Mouse (Mus musculus) heart, postnatal 10 days (tissue): ENCODE measurements around the gene Prpf31. TPM values are rescaled to one million over a fixed set of nuclear protein-coding genes. Genes with fewer than 3 reads are reported as not detected.
"Not testable (repeated sequence)": the region's sequence is repeated elsewhere in the genome, so short reads cannot be mapped to it uniquely, and the experiment has no call there.

Experiments
- DNase-seq, 2 experiments: peaks; one replicate each; pipeline ENCODE4 v3.0.0; 2021
- intact Hi-C: fragments of 180-260 bp; cut with DNase I; formaldehyde crosslinking; loops from one replicate; pipeline ENCODE4 v1.15.1; 2025
- total RNA-seq, 2 experiments: library from RNA; stranded (reverse); gene quantifications; 2 replicates each; pipeline ENCODE4 v1.2.3; 2021

Prpf31 gene
- 10 to 100 TPM; 33.1 to 33.4 TPM for total RNA-seq

GRCm38 (mm10) chr7:3629543-3630477, at the start of gene Prpf31, which contains the start of gene Tfpt:
Gene Prpf31 (plus strand): TSS chr7:3629985.
Gene Tfpt (minus strand): TSS chr7:3629929.
- DNase-seq = peak; percentile 97
- intact Hi-C loops = no loop called here

GRCm38 (mm10) chr7:3580029-3580428, 49.8 kb upstream of the Prpf31 start:
- intact Hi-C loops = no loop called here
- no peak for DNase-seq

GRCm38 (mm10) chr7:3585763-3586162, 44.0 kb upstream of the Prpf31 start:
- no peak for DNase-seq
- intact Hi-C loops = no loop called here

GRCm38 (mm10) chr7:3586255-3586654, 43.5 kb upstream of the Prpf31 start:
- DNase-seq = no peak
- intact Hi-C loops = no loop called here

GRCm38 (mm10) chr7:3587292-3587691, 42.5 kb upstream of the Prpf31 start:
- intact Hi-C loops = no loop called here
- no peak for DNase-seq

- intact Hi-C loops = no loop called here
- no peak for DNase-seq
Measured at GRCm38 (mm10) chr7:3590550-3590949, 39.2 kb upstream of the Prpf31 start.

- DNase-seq = no peak
- intact Hi-C loops = no loop called here
Measured at GRCm38 (mm10) chr7:3591534-3591933, 38.3 kb upstream of the Prpf31 start.

GRCm38 (mm10) chr7:3593855-3594254, 35.9 kb upstream of the Prpf31 start:
- DNase-seq = no peak
- intact Hi-C loops = no loop called here

GRCm38 (mm10) chr7:3594686-3595085, 35.1 kb upstream of the Prpf31 start:
- intact Hi-C loops = no loop called here
- no peak for DNase-seq

GRCm38 (mm10) chr7:3595146-3595545, 34.6 kb upstream of the Prpf31 start:
- intact Hi-C loops = no loop called here
- peak; percentile 8 to 36 for DNase-seq

GRCm38 (mm10) chr7:3597755-3598154, 32.0 kb upstream of the Prpf31 start:
- intact Hi-C loops = not testable (repeated sequence)

GRCm38 (mm10) chr7:3601119-3601518, 28.7 kb upstream of the Prpf31 start:
- intact Hi-C loops = loop anchor here (2.0 kb wide), 1 partner anchor 378 kb away; no protein-coding TSS in a partner anchor
- DNase-seq = peak; percentile 75 to 85

More at GRCm38 (mm10) chr7:3597755-3598154, 32.0 kb upstream of the Prpf31 start:
- DNase-seq = not testable (repeated sequence)

GRCm38 (mm10) chr7:3606798-3607197, 23.0 kb upstream of the Prpf31 start:
- peak; percentile 56 to 61 for DNase-seq
- intact Hi-C loops = loop anchor here (5.0 kb wide), 1 partner anchor 821 kb away; no protein-coding TSS in a partner anchor

- no peak for DNase-seq
Measured at GRCm38 (mm10) chr7:3607391-3607790, 22.4 kb upstream of the Prpf31 start.

GRCm38 (mm10) chr7:3608668-3609067, 21.1 kb upstream of the Prpf31 start:
- DNase-seq = no peak
- intact Hi-C loops = loop anchor here (5.0 kb wide), 1 partner anchor 819 kb away; no protein-coding TSS in a partner anchor

More at GRCm38 (mm10) chr7:3607391-3607790, 22.4 kb upstream of the Prpf31 start:
- intact Hi-C loops = loop anchor here (5.0 kb wide), 1 partner anchor 820 kb away; no protein-coding TSS in a partner anchor

GRCm38 (mm10) chr7:3609082-3609481, 20.7 kb upstream of the Prpf31 start:
- DNase-seq = peak; percentile 88 to 89
- intact Hi-C loops = loop anchor here (5.0 kb wide), 1 partner anchor 818 kb away; no protein-coding TSS in a partner anchor

GRCm38 (mm10) chr7:3610437-3610836, 19.3 kb upstream of the Prpf31 start:
- no peak for DNase-seq
- intact Hi-C loops = no loop called here

GRCm38 (mm10) chr7:3611006-3611405, 18.8 kb upstream of the Prpf31 start:
- no peak for DNase-seq
- intact Hi-C loops = no loop called here

GRCm38 (mm10) chr7:3614021-3614420, 15.8 kb upstream of the Prpf31 start:
- DNase-seq = no peak
- intact Hi-C loops = no loop called here

- intact Hi-C loops = no loop called here
- no peak for DNase-seq
Measured at GRCm38 (mm10) chr7:3616057-3616388, 13.8 kb upstream of the Prpf31 start, which contains the start of gene Oscar. Gene Oscar (minus strand): TSS chr7:3616157.

GRCm38 (mm10) chr7:3616389-3617241, 13.2 kb upstream of the Prpf31 start:
- intact Hi-C loops = no loop called here
- DNase-seq = no peak
